Mouse (Mus musculus) limb, embryonic 12.5 days (tissue): Measurements from ENCODE around the gene Plk3. TPM values are rescaled to one million over a fixed set of nuclear protein-coding genes. Genes with fewer than 3 reads are reported as not detected.

ENCODE experiments used
- ATAC-seq: fragments of 200-750 bp; cut with Nextera tagmentation; 2 replicates; pipeline ENCODE4 v1.8.0; 2017; ENCODE audit warnings: low read depth, moderate TSS enrichment; ENCODE audit not compliant: insufficient number of reproducible peaks, insufficient read depth, low FRiP score, low TSS enrichment
- H3K27ac ChIP-seq: fragments of 300-500 bp; sonication (generic); 2 replicates; pipeline ENCODE4 v1.5.1; 2016; ENCODE audit warnings: mild to moderate bottlenecking, moderate library complexity
- H3K27me3 ChIP-seq: fragments of 300-500 bp; sonication (generic); 2 replicates; pipeline ENCODE4 v1.6.1; 2016; ENCODE audit warnings: mild to moderate bottlenecking, moderate library complexity
- H3K36me3 ChIP-seq: fragments of 300-500 bp; sonication (generic); 2 replicates; pipeline ENCODE4 v1.6.1; 2016; ENCODE audit warnings: mild to moderate bottlenecking, moderate library complexity
- H3K4me1 ChIP-seq: fragments of 300-500 bp; sonication (generic); replicated peaks from 2 replicates; pipeline ENCODE4 v1.6.1; 2016
- H3K4me2 ChIP-seq: fragments of 300-500 bp; sonication (generic); 2 replicates; pipeline ENCODE4 v1.6.1; 2016; ENCODE audit warnings: mild to moderate bottlenecking, moderate library complexity
- H3K4me3 ChIP-seq: fragments of 300-500 bp; sonication (generic); replicated peaks from 2 replicates; pipeline ENCODE4 v1.5.1; 2016; ENCODE audit warnings: mild to moderate bottlenecking
- H3K9ac ChIP-seq: fragments of 300-500 bp; sonication (generic); replicated peaks from 2 replicates; pipeline ENCODE4 v1.6.1; 2016; ENCODE audit warnings: mild to moderate bottlenecking, moderate library complexity
- H3K9me3 ChIP-seq: fragments of 300-500 bp; sonication (generic); 2 replicates; pipeline ENCODE4 v1.6.1; 2016; ENCODE audit warnings: mild to moderate bottlenecking, moderate library complexity
- WGBS: fragments of 180-500 bp; shearing (Covaris S2); methylation state at CpG from one replicate; pipeline ENCODE4 v1.1.7; 2016; 5-methylcytosine and 5-hydroxymethylcytosine counted together
- polyA plus RNA-seq: library from polyadenylated mRNA; unstranded; fragments of >200 nt; fragmentation: Nextera tagmentation; extraction: Ambion mirVana; gene quantifications from 2 replicates; pipeline ENCODE4 v1.2.1, GENCODE M21; 2016

Plk3 gene
- polyA plus RNA-seq, 1 experiment from 2014 or later, result 2.7 TPM

DNA sequence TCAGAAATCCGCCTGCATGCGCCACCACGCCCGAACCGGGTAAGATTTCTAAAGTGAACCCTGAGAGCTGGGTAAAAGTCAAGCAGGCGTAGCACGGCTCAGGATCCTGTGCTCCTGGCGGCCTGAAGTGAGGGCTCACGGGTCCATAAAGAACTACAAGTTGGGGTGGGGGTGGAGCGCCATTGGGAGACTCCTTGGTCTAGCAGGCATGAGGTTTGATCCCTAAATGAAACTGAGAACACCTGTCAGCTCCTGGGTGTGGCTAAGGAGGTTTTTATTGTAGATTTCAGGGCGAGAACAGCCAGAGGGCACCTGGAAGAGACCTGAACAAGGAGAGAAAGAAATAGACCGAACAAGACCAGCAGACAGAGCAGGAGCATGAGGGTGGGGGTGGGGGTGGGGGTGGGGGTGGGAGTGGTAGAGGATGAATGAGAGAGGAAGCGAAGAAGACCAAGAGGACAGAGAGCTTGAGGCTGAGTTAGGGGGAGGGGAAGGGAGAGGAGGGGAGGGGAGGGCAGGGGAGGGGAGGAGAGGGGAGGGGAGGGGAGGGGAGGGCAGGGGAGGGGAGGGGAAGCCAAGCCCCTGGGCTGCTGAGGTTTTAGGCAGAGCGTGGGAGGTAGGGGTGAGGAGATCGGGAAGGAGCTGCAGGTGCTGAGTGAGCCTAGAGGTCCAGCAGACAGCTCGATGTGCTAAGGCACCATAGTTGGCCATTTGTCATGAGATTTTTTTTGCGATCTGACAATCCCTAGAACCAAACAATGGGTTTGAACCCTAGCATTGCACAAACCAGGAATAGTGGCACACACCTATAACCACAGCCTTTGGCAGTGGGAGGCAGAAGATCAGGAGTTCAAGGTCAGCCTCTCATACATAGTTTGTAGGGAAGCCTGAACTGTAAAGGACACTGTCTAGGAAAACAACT is 4.8 kb upstream of the Plk3 start:
- no peaks in the 10 kb centered on the region for H3K9me3 ChIP-seq
- WGBS, result 68% methylated on average over 16 of the region's 17 CpGs
- H3K9ac ChIP-seq, result no peak overlapping the region
- no peak overlapping the region for H3K4me3 ChIP-seq
- no peak overlapping the region for H3K4me2 ChIP-seq
- no peak for ATAC-seq
- no peak overlapping the region for H3K27ac ChIP-seq
- H3K36me3 ChIP-seq, result no peaks in the 10 kb centered on the region
- H3K27me3 ChIP-seq, result peaks cover 14% of the 10 kb centered on the region; the same call in 1 of the 2 replicates
- peaks cover 7% of the 10 kb centered on the region; the same call in 1 of the 2 replicates for H3K4me1 ChIP-seq

DNA sequence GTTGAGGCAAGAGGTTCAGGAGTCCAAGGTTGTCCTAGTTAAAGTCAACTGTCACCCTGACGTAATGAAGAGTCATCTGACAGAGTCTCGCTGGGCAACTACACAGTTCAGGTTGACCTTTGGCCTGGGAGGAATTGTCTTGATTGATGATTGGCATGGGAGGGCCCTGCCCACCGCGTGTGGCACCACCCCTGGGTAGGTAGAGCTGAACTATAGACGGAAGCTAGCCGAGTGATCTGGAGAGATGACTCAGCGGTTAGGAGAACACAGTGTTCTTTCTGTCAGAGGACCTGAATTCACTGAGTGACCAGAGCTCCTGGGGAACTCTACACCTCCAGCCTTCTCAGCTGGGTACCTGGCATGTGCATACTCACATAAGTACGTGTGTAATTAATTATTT is 2.3 kb upstream of the Plk3 start:
- peaks cover 19% of the 10 kb centered on the region for H3K4me1 ChIP-seq
- H3K36me3 ChIP-seq, result no peaks in the 10 kb centered on the region
- peaks cover 35% of the 10 kb centered on the region for H3K27me3 ChIP-seq
- no peak for ATAC-seq
- 31% methylated on average over 8 of the region's 8 CpGs for WGBS
- no peaks in the 10 kb centered on the region for H3K9me3 ChIP-seq
- no peak overlapping the region for H3K4me3 ChIP-seq
- no peak overlapping the region for H3K4me2 ChIP-seq
- H3K9ac ChIP-seq, result no peak overlapping the region
- H3K27ac ChIP-seq, result no peak overlapping the region

DNA sequence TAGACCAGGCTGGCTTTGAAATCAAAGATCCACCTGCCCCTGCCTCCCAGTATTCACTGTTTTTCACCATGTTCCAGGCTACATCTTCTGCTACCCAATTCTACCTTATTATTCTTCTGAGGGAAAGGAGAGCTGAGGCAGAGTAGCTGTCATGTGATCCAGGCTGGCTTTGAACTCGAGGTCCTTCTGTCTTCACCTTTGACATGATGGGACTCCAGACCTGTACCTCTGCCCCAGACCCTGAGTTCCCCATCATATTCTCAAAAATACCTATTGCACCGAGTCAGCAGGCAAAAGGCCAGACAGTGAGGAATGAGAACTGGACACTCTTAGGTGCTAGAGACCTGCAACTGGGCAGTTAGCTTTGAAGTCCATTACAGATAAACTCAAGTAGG is 835 bp upstream of the Plk3 start:
- Histone ChIP-seq H3K4me1 (peaks cover 19% of the 10 kb centered on the region), H3K27ac (no peak overlapping the region)

DNA sequence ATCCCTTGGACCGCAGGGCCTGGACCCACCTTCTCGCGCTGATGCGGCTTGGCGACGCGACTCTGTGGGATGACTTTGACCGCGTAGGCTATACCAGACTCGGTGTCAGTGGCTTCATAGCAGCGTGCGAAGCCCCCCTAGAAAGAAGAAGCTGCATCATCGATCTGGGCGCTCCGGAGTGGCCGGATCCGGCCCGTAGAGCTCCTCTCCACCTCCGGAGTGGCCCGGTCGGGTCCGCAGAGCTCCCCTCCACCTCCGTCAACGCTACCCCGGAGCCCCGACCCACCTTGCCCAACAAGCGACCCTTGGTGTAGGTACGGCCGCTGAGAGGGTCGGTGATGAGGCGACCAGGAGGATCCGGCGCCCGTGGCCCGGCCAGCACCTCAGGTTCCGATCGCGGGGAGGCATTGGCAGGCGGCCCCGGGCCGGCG is 382 bp downstream of the Plk3 start:
- peak; percentile 24 for ATAC-seq
- H3K9me3 ChIP-seq, result no peaks in the 10 kb centered on the region
- peak overlapping the region; percentile 80 for H3K9ac ChIP-seq
- peaks cover 19% of the 10 kb centered on the region for H3K4me1 ChIP-seq
- no peak overlapping the region for H3K27ac ChIP-seq
- H3K36me3 ChIP-seq, result peaks cover 7% of the 10 kb centered on the region
- peak overlapping the region; percentile 85 for H3K4me3 ChIP-seq
- H3K4me2 ChIP-seq, result peak overlapping the region; percentile 95
- peaks cover 35% of the 10 kb centered on the region for H3K27me3 ChIP-seq
- WGBS, result 1% methylated on average over 42 of the region's 42 CpGs

More for the DNA sequence above, 835 bp upstream of the Plk3 start:
- ATAC-seq, result no peak
- no peak overlapping the region for H3K9ac ChIP-seq
- H3K36me3 ChIP-seq, result no peaks in the 10 kb centered on the region
- 39% methylated on average over 2 of the region's 2 CpGs for WGBS
- H3K9me3 ChIP-seq, result no peaks in the 10 kb centered on the region
- peak overlapping the region; percentile 95; the same call in 1 of the 2 replicates for H3K4me2 ChIP-seq
- H3K4me3 ChIP-seq, result no peak overlapping the region
- H3K27me3 ChIP-seq, result peaks cover 35% of the 10 kb centered on the region

DNA sequence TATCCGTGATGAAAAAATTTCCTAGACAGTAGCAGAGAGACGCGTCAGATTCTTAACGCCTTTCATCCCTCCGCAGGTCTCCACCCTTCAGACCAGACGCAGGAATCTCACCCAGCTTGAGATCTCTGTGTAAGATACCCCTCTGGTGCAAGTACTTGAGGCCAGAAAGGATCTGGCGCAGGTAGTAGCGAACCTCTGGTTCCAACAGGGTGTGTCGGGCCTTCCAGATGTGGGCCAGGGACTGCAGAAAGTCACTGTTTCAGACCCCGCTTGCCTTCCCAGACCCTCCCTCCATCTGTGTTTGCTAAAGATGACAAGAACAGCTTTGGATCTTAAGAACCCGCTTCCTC is 994 bp downstream of the Plk3 start:
- peaks cover 12% of the 10 kb centered on the region for H3K36me3 ChIP-seq
- ATAC-seq, result no peak
- H3K4me3 ChIP-seq, result peak overlapping the region; percentile 85
- H3K4me2 ChIP-seq, result peak overlapping the region; percentile 95
- WGBS, result 10% methylated on average over 11 of the region's 11 CpGs
- peaks cover 19% of the 10 kb centered on the region for H3K4me1 ChIP-seq
- H3K27ac ChIP-seq, result no peak overlapping the region
- no peaks in the 10 kb centered on the region for H3K9me3 ChIP-seq
- peak overlapping the region; percentile 80; the same call in 1 of the 2 replicates for H3K9ac ChIP-seq
- peaks cover 35% of the 10 kb centered on the region for H3K27me3 ChIP-seq

DNA sequence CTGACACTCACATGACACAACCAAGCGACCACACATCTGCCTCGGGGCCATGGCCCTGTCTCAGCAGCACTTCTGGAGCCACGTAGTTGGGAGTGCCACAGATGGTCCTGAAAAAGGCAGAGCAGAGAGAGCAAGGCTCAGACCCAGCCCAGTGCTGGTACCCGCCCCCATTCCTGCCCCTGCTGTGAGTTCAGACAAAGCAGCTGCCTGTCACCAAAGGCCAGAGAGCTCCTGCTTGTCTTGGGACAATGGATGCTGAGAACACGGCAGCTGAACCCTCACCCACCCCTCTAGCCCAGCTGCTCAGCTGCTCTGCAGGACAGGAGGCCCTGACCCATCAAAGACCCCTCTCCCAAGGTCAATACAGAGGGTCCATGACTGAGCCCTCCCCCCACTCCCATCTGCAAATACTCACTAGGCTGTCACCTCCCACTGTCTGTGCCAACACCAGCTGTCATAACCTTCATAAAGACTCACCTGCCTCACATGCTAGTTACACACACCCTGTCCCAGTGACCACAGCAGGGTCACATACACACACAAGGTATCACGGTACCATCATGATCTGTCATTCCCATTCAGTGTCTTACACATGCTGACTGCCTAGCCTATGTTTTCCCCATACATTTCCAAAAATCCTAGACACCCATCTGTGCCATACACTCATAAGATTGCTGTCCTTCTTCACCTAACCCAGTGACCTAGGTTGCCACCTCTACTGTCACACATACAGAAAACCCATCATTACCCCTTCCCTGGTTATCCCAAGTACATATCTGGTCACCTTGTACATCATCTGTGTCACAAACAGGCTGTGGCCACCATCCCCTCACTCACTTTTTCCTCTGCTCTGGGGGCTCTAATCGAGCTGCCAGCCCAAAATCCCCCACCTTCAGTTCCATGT is 1.6 kb downstream of the Plk3 start:
- no peak for ATAC-seq
- Histone ChIP-seq H3K9ac (no peak overlapping the region), H3K27ac (no peak overlapping the region), H3K4me2 (peak overlapping the region; percentile 95), H3K36me3 (peaks cover 12% of the 10 kb centered on the region), H3K27me3 (peaks cover 35% of the 10 kb centered on the region), H3K9me3 (no peaks in the 10 kb centered on the region), H3K4me1 (peaks cover 19% of the 10 kb centered on the region), H3K4me3 (peak overlapping the region; percentile 85)
- 24% methylated on average over 7 of the region's 7 CpGs for WGBS

DNA sequence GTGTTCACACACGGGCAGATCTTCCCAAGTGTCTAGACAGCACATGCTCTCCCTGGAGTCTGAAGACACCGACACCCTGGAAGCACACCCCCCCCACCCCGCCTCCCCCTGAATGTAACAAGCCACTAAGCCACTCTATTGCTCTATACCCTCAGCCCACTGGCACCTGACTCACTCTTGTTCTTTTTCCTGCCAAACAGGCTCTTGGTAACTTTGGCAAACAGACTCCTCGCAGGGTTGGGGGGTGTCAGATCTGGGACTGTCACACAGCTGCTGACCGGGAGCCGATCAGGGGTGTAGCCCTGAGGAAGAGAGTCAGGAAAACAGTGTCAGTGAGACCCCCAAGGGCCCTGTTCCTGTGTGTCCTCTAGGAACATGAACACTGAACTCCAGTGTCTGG is 2.6 kb downstream of the Plk3 start:
- Histone ChIP-seq H3K27me3 (peaks cover 34% of the 10 kb centered on the region), H3K4me2 (no peak overlapping the region), H3K27ac (no peak overlapping the region), H3K36me3 (peaks cover 12% of the 10 kb centered on the region), H3K9me3 (no peaks in the 10 kb centered on the region), H3K4me1 (peaks cover 20% of the 10 kb centered on the region), H3K4me3 (no peak overlapping the region), H3K9ac (no peak overlapping the region)
- 78% methylated on average over 6 of the region's 6 CpGs for WGBS
- no peak for ATAC-seq

DNA sequence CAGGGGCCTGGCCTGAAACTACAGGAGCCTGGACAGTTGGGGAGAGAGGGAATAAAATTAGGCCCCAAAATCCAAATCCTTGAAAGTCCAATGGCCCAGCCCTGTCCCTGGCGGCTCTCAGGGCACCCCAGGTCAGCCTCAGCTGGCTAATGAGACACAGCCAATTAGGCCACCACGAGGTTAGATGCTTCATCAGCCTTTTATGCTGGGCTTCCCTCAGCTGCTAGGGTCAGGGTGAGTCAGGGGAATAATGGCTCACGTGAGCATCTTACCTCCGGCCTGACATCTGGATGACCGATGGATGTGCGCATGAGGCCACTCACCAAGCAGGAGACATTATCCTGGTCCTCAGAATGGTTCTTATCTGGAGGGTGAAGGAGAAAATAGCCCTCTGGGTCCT is 3.0 kb downstream of the Plk3 start:
- peaks cover 12% of the 10 kb centered on the region for H3K36me3 ChIP-seq
- H3K27ac ChIP-seq, result no peak overlapping the region
- H3K27me3 ChIP-seq, result peaks cover 30% of the 10 kb centered on the region
- H3K9me3 ChIP-seq, result no peaks in the 10 kb centered on the region
- no peak overlapping the region for H3K9ac ChIP-seq
- no peak overlapping the region for H3K4me3 ChIP-seq
- WGBS, result 70% methylated on average over 6 of the region's 6 CpGs
- H3K4me2 ChIP-seq, result no peak overlapping the region
- peaks cover 24% of the 10 kb centered on the region for H3K4me1 ChIP-seq
- ATAC-seq, result no peak

DNA sequence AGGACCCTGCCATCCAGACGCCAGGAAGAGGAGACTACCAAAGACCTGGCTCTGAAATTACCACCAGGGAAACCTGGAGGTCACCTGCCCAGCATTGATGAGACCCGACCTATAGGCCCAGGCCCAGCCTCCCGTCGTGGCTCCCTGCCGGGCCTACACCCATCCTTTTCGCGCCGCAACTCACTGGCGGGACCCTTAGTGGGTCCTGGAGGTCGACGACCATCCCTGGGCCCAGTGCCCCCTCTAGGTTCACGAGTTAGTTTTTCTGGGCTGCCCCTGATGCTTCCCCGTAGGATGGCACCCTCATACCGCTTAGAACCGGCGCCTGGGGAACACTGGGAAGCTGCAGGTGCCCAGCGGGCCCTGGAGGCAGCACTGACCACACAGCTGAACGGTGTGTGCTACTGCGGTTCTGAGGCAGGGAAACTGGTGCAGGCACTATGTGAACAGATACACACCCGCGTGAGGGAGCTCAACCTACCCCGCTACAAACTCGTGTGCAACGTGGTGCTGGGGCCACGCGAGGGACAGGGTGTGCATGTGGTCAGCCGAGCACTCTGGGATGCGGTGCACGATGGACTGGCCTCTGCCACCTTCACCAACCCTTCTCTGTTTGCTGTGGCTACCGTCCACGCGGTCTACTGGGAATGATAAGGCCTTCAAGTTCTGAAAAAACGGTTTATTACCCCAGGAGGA is 5.6 kb downstream of the Plk3 start:
- Histone ChIP-seq H3K4me1 (peaks cover 31% of the 10 kb centered on the region), H3K4me3 (no peak overlapping the region), H3K9me3 (no peaks in the 10 kb centered on the region), H3K9ac (no peak overlapping the region), H3K36me3 (peaks cover 12% of the 10 kb centered on the region), H3K4me2 (no peak overlapping the region), H3K27ac (no peak overlapping the region), H3K27me3 (peaks cover 20% of the 10 kb centered on the region)
- 90% methylated on average over 33 of the region's 33 CpGs for WGBS
- ATAC-seq, result no peak

DNA sequence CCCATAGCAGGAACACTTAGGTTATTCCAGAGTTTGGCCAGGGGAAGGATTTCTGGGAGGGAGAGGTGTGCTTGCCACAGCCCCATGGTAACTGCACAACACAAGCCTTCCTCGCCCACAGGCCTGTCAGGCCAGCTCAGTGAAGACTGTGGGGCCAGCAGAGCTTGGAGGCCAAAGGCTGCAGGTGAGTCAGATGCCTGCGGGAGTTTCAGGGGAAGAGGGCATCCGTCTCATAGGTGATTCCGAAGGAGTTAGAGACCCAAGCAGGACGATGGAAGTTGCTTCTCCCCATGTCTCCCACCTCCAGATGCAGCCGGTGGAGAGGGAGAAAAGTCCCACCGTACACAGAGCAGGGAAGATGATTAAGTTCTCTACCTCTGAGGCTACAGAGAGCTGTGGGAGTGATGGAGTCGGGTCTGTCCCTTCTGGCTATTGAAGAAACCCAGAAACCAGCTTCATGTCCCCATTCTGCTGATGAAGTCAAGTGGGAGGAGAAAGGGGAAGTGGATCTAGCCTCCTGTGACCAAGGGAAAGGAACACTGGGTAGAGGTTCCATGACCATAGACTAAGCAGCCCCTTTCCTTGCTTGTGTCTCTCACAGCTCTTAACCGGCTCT is 7.0 kb downstream of the Plk3 start, which contains the start of gene Tctex1d4:
Gene Tctex1d4, plus strand, starts transcription at position 120 of the 616 bp plus-strand sequence.
- Histone ChIP-seq H3K27me3 (peaks cover 7% of the 10 kb centered on the region), H3K9me3 (no peaks in the 10 kb centered on the region), H3K4me1 (peaks cover 23% of the 10 kb centered on the region), H3K36me3 (peaks cover 12% of the 10 kb centered on the region), H3K4me3 (no peak within 1 kb of the TSS), H3K4me2 (peak within 1 kb of the TSS; percentile 37), H3K27ac (peak within 1 kb of the TSS; percentile 81), H3K9ac (peak within 1 kb of the TSS; percentile 51)
- no peak for ATAC-seq
- WGBS, result 82% methylated on average over 9 of the region's 9 CpGs
